Mouse (Mus musculus) liver, embryonic 11.5 days (tissue): ENCODE data around the gene Gm20517. TPM values are rescaled to one million over a fixed set of nuclear protein-coding genes. Genes with fewer than 3 reads are reported as not detected.

Source experiments
- ATAC-seq: fragments of 200-750 bp; cut with Nextera tagmentation; replicated peaks from 2 replicates; pipeline ENCODE4 v1.8.0; 2017; ENCODE audit warnings: moderate number of reproducible peaks, mild to moderate bottlenecking, moderate TSS enrichment, moderate library complexity; ENCODE audit not compliant: low FRiP score
- DNase-seq: peaks from one replicate; pipeline ENCODE4 v3.0.0-alpha.2; 2017; ENCODE audit warnings: low spot score
- H3K27ac ChIP-seq: fragments of 300-500 bp; sonication (generic); 2 replicates; pipeline ENCODE4 v1.5.1; 2014; ENCODE audit warnings: mild to moderate bottlenecking, low read depth, low read length, control low read depth
- H3K27me3 ChIP-seq: fragments of 300-500 bp; sonication (generic); replicated peaks from 2 replicates; pipeline ENCODE4 v1.6.1; 2014; ENCODE audit warnings: low read length, mixed read lengths; ENCODE audit not compliant: control insufficient read depth, insufficient read depth
- H3K36me3 ChIP-seq: fragments of 300-500 bp; sonication (generic); 2 replicates; pipeline ENCODE4 v1.6.1; 2014; ENCODE audit warnings: mild to moderate bottlenecking, low read length, moderate library complexity, mixed read lengths; ENCODE audit not compliant: control insufficient read depth, insufficient read depth
- H3K4me1 ChIP-seq: fragments of 300-500 bp; sonication (generic); replicated peaks from 2 replicates; pipeline ENCODE4 v1.6.1; 2014; ENCODE audit warnings: low read length, mixed read lengths; ENCODE audit not compliant: control insufficient read depth, insufficient read depth
- H3K4me2 ChIP-seq: fragments of 300-500 bp; sonication (generic); 2 replicates; pipeline ENCODE4 v1.6.1; 2014; ENCODE audit warnings: mild to moderate bottlenecking, control low read depth, moderate library complexity
- H3K4me3 ChIP-seq: fragments of 300-500 bp; sonication (generic); 2 replicates; pipeline ENCODE4 v1.5.1; 2014; ENCODE audit warnings: low read depth, low read length, control low read depth
- H3K9ac ChIP-seq: fragments of 300-500 bp; sonication (generic); 2 replicates; pipeline ENCODE4 v1.6.1; 2014; ENCODE audit warnings: low read depth, low read length, control low read depth
- H3K9me3 ChIP-seq: fragments of 300-500 bp; sonication (generic); 2 replicates; pipeline ENCODE4 v1.6.1; 2016; ENCODE audit warnings: low read length, inconsistent platforms, mixed read lengths; ENCODE audit not compliant: control insufficient read depth
- WGBS: fragments of 180-500 bp; shearing (Covaris S2); extraction: QIAGEN DNeasy Blood & Tissue Kit; methylation state at CpG from one replicate; pipeline ENCODE4 v1.1.7; 2014; 5-methylcytosine and 5-hydroxymethylcytosine counted together
- polyA plus RNA-seq: library from polyadenylated mRNA; unstranded; fragments of >200 nt; fragmentation: Nextera tagmentation; extraction: Ambion mirVana; gene quantifications from 2 replicates; pipeline ENCODE4 v1.2.1, GENCODE M21; 2014

Gm20517 gene
- polyA plus RNA-seq, 1 experiment from 2014 or later = 2.5 TPM

GRCm38 (mm10) chr17:47594183-47594968 is 17.0 kb upstream of the Gm20517 start:
- Histone ChIP-seq H3K4me3 (peak overlapping the region; percentile 87), H3K4me2 (peak overlapping the region; percentile 95), H3K36me3 (peaks cover 24% of the 10 kb centered on the region), H3K27me3 (no peaks in the 10 kb centered on the region), H3K4me1 (peaks cover 56% of the 10 kb centered on the region), H3K9me3 (no peaks in the 10 kb centered on the region), H3K27ac (peak overlapping the region; percentile 99), H3K9ac (peak overlapping the region; percentile 96)
- ATAC-seq = no peak
- DNase-seq = peak; percentile 61
- under 1% methylated on average over 43 of the region's 43 CpGs for WGBS

GRCm38 (mm10) chr17:47594969-47595247 is 16.5 kb upstream of the Gm20517 start:
- H3K4me2 ChIP-seq = peak overlapping the region; percentile 95
- no peaks in the 10 kb centered on the region for H3K27me3 ChIP-seq
- no peak for DNase-seq
- 0% methylated on average over 8 of the region's 9 CpGs for WGBS
- H3K9me3 ChIP-seq = no peaks in the 10 kb centered on the region
- H3K4me1 ChIP-seq = peaks cover 58% of the 10 kb centered on the region
- H3K27ac ChIP-seq = peak overlapping the region; percentile 99
- H3K4me3 ChIP-seq = peak overlapping the region; percentile 87
- peaks cover 29% of the 10 kb centered on the region for H3K36me3 ChIP-seq
- no peak for ATAC-seq
- peak overlapping the region; percentile 96 for H3K9ac ChIP-seq

- peak; percentile 82 for DNase-seq
- H3K9me3 ChIP-seq = no peaks in the 10 kb centered on the region
- H3K4me2 ChIP-seq = peak overlapping the region; percentile 95
- ATAC-seq = peak; percentile 69
- H3K36me3 ChIP-seq = peaks cover 30% of the 10 kb centered on the region
- WGBS = under 1% methylated on average over 20 of the region's 21 CpGs
- peak overlapping the region; percentile 99 for H3K27ac ChIP-seq
- peak overlapping the region; percentile 87 for H3K4me3 ChIP-seq
- no peaks in the 10 kb centered on the region for H3K27me3 ChIP-seq
- peaks cover 58% of the 10 kb centered on the region for H3K4me1 ChIP-seq
- H3K9ac ChIP-seq = peak overlapping the region; percentile 96
Measured at GRCm38 (mm10) chr17:47595248-47596161, 15.9 kb upstream of the Gm20517 start.

GRCm38 (mm10) chr17:47596162-47596838 is 15.1 kb upstream of the Gm20517 start:
- Histone ChIP-seq H3K27me3 (no peaks in the 10 kb centered on the region), H3K36me3 (peaks cover 36% of the 10 kb centered on the region), H3K4me1 (peaks cover 51% of the 10 kb centered on the region), H3K4me2 (peak overlapping the region; percentile 95), H3K9ac (peak overlapping the region; percentile 96), H3K9me3 (no peaks in the 10 kb centered on the region), H3K4me3 (peak overlapping the region; percentile 87), H3K27ac (peak overlapping the region; percentile 99)
- DNase-seq (no peak), ATAC-seq (no peak)
- 30% methylated on average over 6 of the region's 6 CpGs for WGBS

- Histone ChIP-seq H3K27me3 (no peaks in the 10 kb centered on the region), H3K9ac (peak overlapping the region; percentile 96), H3K27ac (peak overlapping the region; percentile 99), H3K4me1 (peaks cover 46% of the 10 kb centered on the region), H3K4me2 (peak overlapping the region; percentile 95), H3K36me3 (peaks cover 41% of the 10 kb centered on the region), H3K9me3 (no peaks in the 10 kb centered on the region), H3K4me3 (peak overlapping the region; percentile 87)
- DNase-seq (no peak), ATAC-seq (no peak)
- 42% methylated on average over 5 of the region's 5 CpGs for WGBS
Measured at GRCm38 (mm10) chr17:47596839-47597164, 14.6 kb upstream of the Gm20517 start.

GRCm38 (mm10) chr17:47597261-47597660 is 14.1 kb upstream of the Gm20517 start:
- Histone ChIP-seq H3K27me3 (no peaks in the 10 kb centered on the region), H3K27ac (peak overlapping the region; percentile 99), H3K9me3 (no peaks in the 10 kb centered on the region), H3K4me3 (peak overlapping the region; percentile 87), H3K4me2 (peak overlapping the region; percentile 95), H3K9ac (peak overlapping the region; percentile 96), H3K4me1 (peaks cover 46% of the 10 kb centered on the region), H3K36me3 (peaks cover 45% of the 10 kb centered on the region)
- 56% methylated on average over 13 of the region's 13 CpGs for WGBS
- ATAC-seq (no peak), DNase-seq (peak; percentile 40)

- H3K27me3 ChIP-seq = no peaks in the 10 kb centered on the region
- H3K4me3 ChIP-seq = peak overlapping the region; percentile 87; the same call in 1 of the 2 replicates
- H3K4me2 ChIP-seq = peak overlapping the region; percentile 95
- no peaks in the 10 kb centered on the region for H3K9me3 ChIP-seq
- DNase-seq (peak; percentile 65), ATAC-seq (peak; percentile 73)
- peak overlapping the region; percentile 96 for H3K9ac ChIP-seq
- 22% methylated on average over 10 of the region's 10 CpGs for WGBS
- peaks cover 50% of the 10 kb centered on the region for H3K36me3 ChIP-seq
- H3K27ac ChIP-seq = peak overlapping the region; percentile 99
- peaks cover 40% of the 10 kb centered on the region for H3K4me1 ChIP-seq
Measured at GRCm38 (mm10) chr17:47597838-47598579, 13.4 kb upstream of the Gm20517 start.
